In the genomic region with DNA sequence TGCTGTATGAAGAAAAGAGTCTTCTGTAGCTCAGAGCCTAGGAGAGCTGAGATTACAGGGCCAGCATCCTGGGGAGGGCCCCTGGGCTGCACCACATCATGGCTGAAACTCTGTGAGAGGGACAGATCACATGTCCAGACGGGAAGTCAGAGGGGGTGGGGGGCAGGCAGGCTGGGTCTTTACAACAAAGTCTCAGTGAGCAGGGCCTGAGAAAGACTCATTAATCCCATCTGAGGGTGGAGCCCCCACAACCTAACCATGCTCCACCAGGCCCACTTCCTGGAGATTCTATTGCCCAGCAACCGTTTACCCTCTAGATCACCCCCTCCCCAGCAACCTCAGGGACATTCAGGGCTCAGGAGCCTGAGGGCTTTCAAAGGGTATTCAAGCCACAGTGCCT, we compare ENCODE assay signal across 12 mouse cellular contexts. TPM values are rescaled to one million over a fixed set of nuclear protein-coding genes. Genes with fewer than 3 reads are reported as not detected.
DNase-seq lines count a peak whose midpoint lies in the region; ATAC-seq and TF ChIP-seq lines count a peak whose summit lies in the region.
"Had no signal": no experiment of that assay in that cellular context is flagged by ENCODE, and none has a peak within 500 bp of the region (broad histone marks: within the 10 kb centered on the region; RNA-seq: fewer than 3 reads in every experiment).

No protein-coding gene starts in this region.

- peak; percentile 27 for ATAC-seq in kidney, embryonic 15.5 days (replicated peaks; ENCODE audit: low FRiP score)
- ATAC-seq in forebrain, embryonic 13.5 days = no peak

- no peaks in the 10 kb centered on the region for H3K36me3 ChIP-seq in heart, embryonic 10.5 days
- no peaks in the 10 kb centered on the region for H3K36me3 ChIP-seq in kidney, embryonic 15.5 days
- H3K36me3 ChIP-seq in forebrain, embryonic 13.5 days (ENCODE audit: poor library complexity, severe bottlenecking) = no peaks in the 10 kb centered on the region

- H3K9ac ChIP-seq in kidney, embryonic 15.5 days = no peak overlapping the region
- no peak overlapping the region for H3K9ac ChIP-seq in forebrain, embryonic 13.5 days

- H3K27ac ChIP-seq in heart, embryonic 10.5 days = peak overlapping the region; percentile 66
- H3K27ac ChIP-seq in kidney, embryonic 15.5 days = peak overlapping the region; percentile 43
- peak overlapping the region; percentile 2; the same call in 1 of the 2 replicates for H3K27ac ChIP-seq in forebrain, embryonic 13.5 days

- H3K27me3 ChIP-seq in heart, embryonic 10.5 days (ENCODE audit: insufficient read depth, poor library complexity, severe bottlenecking) = peaks cover 16% of the 10 kb centered on the region
- peaks cover 16% of the 10 kb centered on the region for H3K27me3 ChIP-seq in kidney, embryonic 15.5 days
- peaks cover 21% of the 10 kb centered on the region for H3K27me3 ChIP-seq in forebrain, embryonic 13.5 days

- H3K4me1 ChIP-seq in heart, embryonic 10.5 days = peaks cover 56% of the 10 kb centered on the region
- H3K4me1 ChIP-seq in kidney, embryonic 15.5 days = peaks cover 32% of the 10 kb centered on the region
- H3K4me1 ChIP-seq in forebrain, embryonic 13.5 days = peaks cover 12% of the 10 kb centered on the region

- H3K4me3 ChIP-seq in heart, embryonic 10.5 days = no peak overlapping the region
- H3K4me3 ChIP-seq in kidney, embryonic 15.5 days (replicated peaks) = no peak overlapping the region
- H3K4me3 ChIP-seq in forebrain, embryonic 13.5 days = no peak overlapping the region

- intact Hi-C loops in heart, postnatal 36 days (cut with DNase I) = no loop called here

- H3K4me2 ChIP-seq in kidney, embryonic 15.5 days = no peak overlapping the region
- no peak overlapping the region for H3K4me2 ChIP-seq in forebrain, embryonic 13.5 days

- H3K9me3 ChIP-seq in heart, embryonic 10.5 days = no peaks in the 10 kb centered on the region
- H3K9me3 ChIP-seq in kidney, embryonic 15.5 days (replicated peaks) = no peaks in the 10 kb centered on the region
- H3K9me3 ChIP-seq in forebrain, embryonic 13.5 days (replicated peaks) = no peaks in the 10 kb centered on the region

- DNase-seq in heart, embryonic 10.5 days (ENCODE audit: low spot score) = no peak
- no peak for DNase-seq in heart, postnatal 36 days
- no peak for DNase-seq in kidney, adult 9 months
- DNase-seq in brain, embryonic 14.5 days (ENCODE audit: low read depth) = peak; percentile 23
- no peak for DNase-seq in gastrocnemius, adult 18-20 months (ENCODE audit: low spot score)
- no peak for DNase-seq in adrenal gland, postnatal 25 days
- DNase-seq: adrenal gland, adult 8-10 months; cerebellum, adult 11-12 months; right cerebral cortex, postnatal 4 days had no signal

- no peak for TF ChIP-seq CTCF in brain, embryonic 14.5 days (IDR thresholded peaks at IDR 0.05; ENCODE audit: borderline replicate concordance, extremely low read depth, insufficient read depth, insufficient read length)

- no peak for TF ChIP-seq POLR2A in brain, embryonic 14.5 days (IDR thresholded peaks at IDR 0.05; ENCODE audit: borderline replicate concordance, extremely low read depth, insufficient read depth, insufficient read length, poor library complexity, severe bottlenecking)

- WGBS in heart, embryonic 10.5 days = 24% methylated on average over 2 of the region's 2 CpGs
- 7% methylated on average over 2 of the region's 2 CpGs for WGBS in kidney, embryonic 15.5 days
- WGBS in forebrain, embryonic 13.5 days = 8% methylated on average over 2 of the region's 2 CpGs

RNA-seq across cellular contexts. Expression of gene Fbln2, which starts 2.5 kb away (rescaled TPM):
- 99.3 and 114 TPM in 2 replicates for polyA plus RNA-seq in heart, embryonic 10.5 days (2016; fragmentation: Nextera tagmentation; extraction: Ambion mirVana)
- 10 to 100 TPM; 65.7 to 83.2 TPM for total RNA-seq in heart, postnatal 36 days (2021)
- polyA plus RNA-seq in kidney, embryonic 15.5 days (2015; fragmentation: Nextera tagmentation; extraction: Ambion mirVana) = 38.9 and 56.4 TPM in 2 replicates
- polyA plus RNA-seq in brain, embryonic 14.5 days (2012; rRNA removed) = 24.7 and 40.5 TPM in 2 replicates
- 8.5 and 12.2 TPM in 2 replicates for polyA plus RNA-seq in forebrain, embryonic 13.5 days (2015; fragmentation: Nextera tagmentation; extraction: Ambion mirVana)
- 10 to 100 TPM; 40.1 to 51.6 TPM for total RNA-seq in gastrocnemius, adult 18-20 months (2021)
- 10.1 and 11.3 TPM in 2 replicates for total RNA-seq in adrenal gland, postnatal 25 days (2021)
- total RNA-seq: granulocyte monocyte progenitor cell, adult 5-6 weeks had no signal

RNA-seq across cellular contexts. Expression of gene Hdac11, which starts 53.3 kb away (rescaled TPM):
- 6.4 and 6.8 TPM in 2 replicates for polyA plus RNA-seq in heart, embryonic 10.5 days (2016; fragmentation: Nextera tagmentation; extraction: Ambion mirVana)
- 10 to 100 TPM; 15.7 to 16.7 TPM for total RNA-seq in heart, postnatal 36 days (2021)
- 13.2 and 14.3 TPM in 2 replicates for polyA plus RNA-seq in kidney, embryonic 15.5 days (2015; fragmentation: Nextera tagmentation; extraction: Ambion mirVana)
- polyA plus RNA-seq in brain, embryonic 14.5 days (2012; rRNA removed) = 73.6 and 76.6 TPM in 2 replicates
- polyA plus RNA-seq in forebrain, embryonic 13.5 days (2015; fragmentation: Nextera tagmentation; extraction: Ambion mirVana) = 15.3 and 21.0 TPM in 2 replicates
- 1 to 10 TPM; 6.7 to 7.2 TPM for total RNA-seq in gastrocnemius, adult 18-20 months (2021)
- 6.6 and 9.9 TPM in 2 replicates for total RNA-seq in adrenal gland, postnatal 25 days (2021)

Comparison
In these comparisons a context has a peak if more than half of its experiments do, and no peak if none do; other contexts are left out.
1. H3K27ac ChIP-seq: peak in every context shown above with its lines; median percentile 66 in heart, embryonic 10.5 days; 43 in kidney, embryonic 15.5 days; 2 in forebrain, embryonic 13.5 days.